Mouse (Mus musculus) liver, embryonic 14.5 days (tissue): Measurements from ENCODE around the gene Syt3.

Source experiments
- CTCF ChIP-seq: IDR thresholded peaks from 2 replicates; pipeline ENCODE4 v1.5.1; 2016; ENCODE audit warnings: antibody characterized with exemption, low read depth, control low read depth
- EP300 ChIP-seq: IDR thresholded peaks from 2 replicates; pipeline ENCODE4 v1.6.1; 2016; ENCODE audit warnings: antibody characterized with exemption, low read depth

DNA sequence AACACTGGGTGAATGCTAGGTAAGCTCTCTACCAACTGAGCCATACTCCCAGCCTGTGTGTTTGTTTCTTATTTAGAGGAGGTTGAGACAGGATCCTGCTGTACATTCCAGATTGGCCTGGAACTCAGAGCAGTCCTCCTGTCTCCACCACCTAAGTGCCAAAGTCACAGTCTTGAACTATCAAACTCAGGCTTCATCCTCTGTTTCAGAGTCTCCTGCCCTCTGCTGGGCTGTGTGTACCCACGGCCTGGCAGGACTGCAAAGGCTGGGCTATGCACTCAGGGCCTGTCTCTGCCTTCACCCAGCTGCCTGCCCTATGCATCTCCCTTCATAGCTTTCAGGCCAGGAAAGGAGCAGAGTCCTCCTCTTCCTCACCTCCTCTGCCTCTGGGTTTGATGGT lies 52.4 kb downstream of the Syt3 start:
- peak; percentile 52 for TF ChIP-seq CTCF
- TF ChIP-seq EP300: no peak
